Mouse (Mus musculus) lung, postnatal 0 days (tissue): ENCODE data around the gene Sh2b1.

Experiments
- CTCF ChIP-seq: IDR thresholded peaks from 2 replicates; pipeline ENCODE4 v1.5.1; 2016; ENCODE audit warnings: antibody characterized with exemption, mild to moderate bottlenecking
- EP300 ChIP-seq: IDR thresholded peaks from 2 replicates; pipeline ENCODE4 v1.6.1; 2016; ENCODE audit warnings: antibody characterized with exemption, mild to moderate bottlenecking, control low read depth

- TF ChIP-seq CTCF: no peak
- no peak for TF ChIP-seq EP300
Measured at GRCm38 (mm10) chr7:126474486-126474955, 703 bp downstream of the Sh2b1 start.
